Mouse (Mus musculus) gonadal fat pad, adult 2 months (tissue): Measurements from ENCODE around the gene Msx1. TPM values are rescaled to one million over a fixed set of nuclear protein-coding genes. Genes with fewer than 3 reads are reported as not detected.

Experiments
- DNase-seq: peaks from one replicate; pipeline ENCODE4 v3.0.0-alpha.2; 2012; ENCODE audit warnings: low read depth
- polyA plus RNA-seq: library from polyadenylated mRNA; depleted of rRNA; stranded (reverse); fragments of >200 nt; gene quantifications from 2 replicates; pipeline ENCODE4 v1.2.3, GENCODE M21; 2012

Msx1 gene
- polyA plus RNA-seq, 1 experiment, result 6.4 TPM

DNA sequence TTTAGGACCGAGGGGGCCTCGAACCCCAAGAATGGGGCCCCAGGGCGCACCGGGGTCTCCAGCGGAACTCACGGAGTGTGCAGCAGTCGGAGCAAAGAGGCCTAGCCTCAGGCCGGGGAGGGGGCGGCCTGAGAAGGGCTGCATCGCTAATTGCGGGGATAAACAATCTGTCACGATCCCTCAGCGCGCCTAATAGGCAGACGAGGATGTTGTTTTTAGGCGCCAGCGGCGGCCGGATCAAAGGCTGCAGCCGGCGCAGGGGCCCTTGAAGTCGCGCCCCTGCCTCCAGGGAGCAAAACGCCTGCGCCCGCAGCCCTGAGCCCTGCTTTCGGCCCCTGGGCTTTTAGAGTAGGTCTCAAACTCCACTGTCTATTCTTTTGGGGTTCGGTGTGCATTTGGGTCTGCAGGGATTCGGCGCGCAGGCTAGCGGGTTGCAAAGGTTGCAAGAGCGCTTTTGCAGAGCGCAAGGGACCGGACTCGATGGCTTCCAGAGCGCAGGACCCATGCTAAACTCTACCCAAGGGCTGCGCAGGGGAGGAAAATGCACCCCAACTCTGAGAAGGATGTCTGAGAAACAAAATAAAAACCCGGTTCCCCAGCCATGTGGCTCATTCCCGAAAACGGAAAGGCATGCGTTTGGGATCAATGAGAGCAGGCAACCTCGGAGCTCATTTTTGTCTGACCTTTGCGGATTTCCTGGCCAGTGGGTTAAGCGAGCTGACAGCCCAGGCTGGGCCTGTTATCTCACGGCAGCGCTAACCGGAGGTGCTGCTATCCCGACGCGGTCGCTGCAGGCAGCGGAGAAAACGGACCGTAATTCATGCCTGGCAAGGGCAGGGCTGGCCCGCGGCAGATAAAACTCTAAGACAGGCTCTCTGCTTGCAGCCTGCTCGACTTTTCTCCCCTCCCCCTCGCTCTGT is 2.6 kb upstream of the Msx1 start:
- DNase-seq, result no peak

DNA sequence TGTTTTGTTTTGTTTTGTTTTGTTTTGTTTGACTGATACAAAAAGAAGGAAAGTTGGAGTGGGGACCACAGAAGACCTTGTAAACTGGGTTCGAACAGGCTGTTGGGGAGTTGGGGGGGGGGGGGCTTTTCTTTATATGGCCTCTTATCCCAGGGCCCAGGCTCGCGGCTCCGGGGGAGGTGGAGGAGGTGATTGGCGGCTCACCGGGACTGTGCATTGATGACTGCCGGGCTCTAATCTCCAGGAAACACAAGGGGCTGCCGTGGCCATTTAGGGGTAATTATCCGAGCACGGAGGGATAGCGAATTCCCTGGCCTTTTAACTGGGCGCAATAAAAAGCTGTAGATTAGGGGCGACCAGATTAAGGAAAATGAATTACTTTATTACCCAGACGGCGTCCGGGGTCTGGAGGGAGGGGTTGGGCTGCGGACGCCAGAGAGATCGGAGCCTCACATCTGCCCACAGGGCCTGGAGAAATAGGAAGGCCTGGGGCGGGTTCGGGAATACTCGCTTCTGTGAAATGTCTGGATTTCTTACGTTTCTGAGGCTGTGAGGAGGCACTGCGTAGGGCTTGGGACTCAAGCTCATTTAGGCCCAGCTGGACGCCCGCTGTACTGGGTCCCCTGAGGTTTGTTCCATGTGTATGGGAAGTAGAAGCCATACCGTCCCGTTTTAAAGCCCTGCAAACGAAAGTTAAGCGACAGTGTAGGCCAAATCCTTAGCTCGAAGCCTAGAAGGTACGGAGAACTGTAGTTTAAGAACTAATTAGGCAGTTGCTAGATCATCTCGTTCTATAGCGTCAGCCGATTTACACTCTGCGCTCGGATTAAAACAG is 1.4 kb upstream of the Msx1 start:
- DNase-seq, result no peak

DNA sequence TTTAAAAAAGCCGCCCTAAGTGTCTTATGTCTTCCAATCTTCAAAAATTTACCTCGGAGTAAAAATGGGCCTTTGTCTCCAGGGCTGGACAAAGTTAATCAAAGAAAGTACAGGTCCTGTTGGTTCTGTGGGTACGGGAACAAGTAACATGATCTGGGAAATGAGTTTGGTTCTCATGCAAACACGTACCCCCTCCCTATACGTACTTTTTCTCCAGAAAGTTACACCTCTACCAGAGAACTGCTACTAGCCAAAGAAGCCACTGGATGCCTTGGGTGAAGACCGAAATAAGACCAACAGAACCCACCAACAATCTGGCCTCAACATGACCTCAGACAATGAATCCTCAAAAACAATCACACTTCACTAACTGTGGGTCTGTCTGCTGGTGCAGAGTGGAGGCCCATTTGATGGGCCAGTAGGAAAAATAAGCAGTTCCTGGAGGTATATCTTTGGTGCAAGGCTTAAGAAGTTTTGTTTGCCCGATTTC is 773 bp upstream of the Msx1 start:
- DNase-seq, result no peak

DNA sequence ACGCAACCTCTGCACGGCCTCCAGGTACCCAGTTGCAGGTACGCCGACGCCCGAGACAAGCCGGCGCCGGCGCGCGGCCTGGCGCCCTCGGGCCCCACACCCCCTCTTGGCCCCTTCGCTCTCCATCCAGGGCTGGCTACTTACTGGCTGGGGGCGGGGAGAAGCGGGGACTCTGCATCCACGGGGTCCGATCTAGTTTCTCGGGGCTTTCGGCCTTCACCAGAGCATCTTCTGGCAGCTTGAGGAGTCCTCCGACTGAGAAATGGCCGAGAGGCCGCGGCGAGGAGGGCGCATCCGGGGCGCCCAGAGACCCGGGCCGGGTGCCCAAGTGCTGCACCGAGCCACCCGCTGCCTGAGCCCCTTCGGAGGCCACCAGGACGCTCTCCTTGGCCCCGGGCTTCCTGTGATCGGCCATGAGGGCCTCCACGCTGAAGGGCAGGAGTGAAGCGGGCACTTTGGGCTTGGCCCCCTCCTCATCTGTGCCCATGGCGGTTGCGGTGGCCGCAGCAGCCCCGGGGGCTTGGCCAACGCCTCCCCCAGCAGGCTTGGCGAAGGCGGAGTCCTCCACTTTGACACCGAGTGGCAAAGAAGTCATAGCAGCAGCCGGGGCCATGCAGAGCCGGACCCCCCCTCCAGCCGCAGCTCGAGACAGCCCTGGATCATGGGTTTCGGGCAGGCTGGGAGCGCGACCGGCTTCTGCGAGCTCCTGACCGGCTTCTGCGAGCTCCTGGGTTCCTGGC is 492 bp downstream of the Msx1 start:
- DNase-seq, result no peak

DNA sequence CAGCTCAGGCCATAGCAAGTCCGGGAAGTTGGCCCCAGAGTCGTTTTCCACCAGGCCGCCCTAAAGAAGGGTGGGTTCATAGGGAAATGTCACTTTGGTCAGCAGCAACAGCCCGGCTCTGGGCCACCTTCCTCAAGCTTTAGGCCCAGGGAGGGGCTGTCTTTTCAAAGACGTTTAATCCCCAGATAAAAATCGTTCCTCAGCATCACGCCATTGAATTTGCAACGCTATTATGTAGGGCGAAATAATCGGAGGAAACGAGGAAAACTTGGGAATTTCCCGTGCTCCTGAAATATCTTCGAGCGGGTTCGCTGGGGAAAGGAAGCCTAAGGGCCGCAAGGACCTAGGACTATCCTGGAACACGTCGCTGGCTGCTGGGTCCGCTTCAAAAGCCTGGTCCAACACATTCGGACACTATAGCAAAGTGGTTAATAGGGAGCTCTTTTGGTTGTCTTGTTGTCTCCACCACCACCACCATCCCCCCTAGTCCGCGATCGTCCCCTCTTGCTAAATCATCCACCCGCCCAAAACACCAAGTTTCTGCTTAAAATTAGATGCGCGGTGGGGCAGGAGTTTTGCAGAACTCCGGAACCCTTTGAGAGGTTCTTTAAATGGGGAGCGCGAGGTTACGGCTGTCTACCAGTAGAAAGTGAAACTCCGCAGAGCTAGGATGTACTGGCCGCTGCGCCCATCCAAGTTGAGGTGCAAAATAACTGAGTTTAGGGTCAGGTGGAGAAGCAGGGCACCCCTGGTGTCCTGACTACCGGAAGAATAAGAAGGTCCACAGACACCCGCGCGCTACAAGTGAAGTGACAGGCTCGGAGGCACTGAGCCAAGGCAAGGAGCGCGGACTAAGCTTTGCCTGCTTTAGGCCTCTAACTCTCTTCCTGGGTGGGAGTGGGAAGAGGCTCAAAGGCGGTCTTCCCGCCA is 1.3 kb downstream of the Msx1 start:
- DNase-seq, result no peak

DNA sequence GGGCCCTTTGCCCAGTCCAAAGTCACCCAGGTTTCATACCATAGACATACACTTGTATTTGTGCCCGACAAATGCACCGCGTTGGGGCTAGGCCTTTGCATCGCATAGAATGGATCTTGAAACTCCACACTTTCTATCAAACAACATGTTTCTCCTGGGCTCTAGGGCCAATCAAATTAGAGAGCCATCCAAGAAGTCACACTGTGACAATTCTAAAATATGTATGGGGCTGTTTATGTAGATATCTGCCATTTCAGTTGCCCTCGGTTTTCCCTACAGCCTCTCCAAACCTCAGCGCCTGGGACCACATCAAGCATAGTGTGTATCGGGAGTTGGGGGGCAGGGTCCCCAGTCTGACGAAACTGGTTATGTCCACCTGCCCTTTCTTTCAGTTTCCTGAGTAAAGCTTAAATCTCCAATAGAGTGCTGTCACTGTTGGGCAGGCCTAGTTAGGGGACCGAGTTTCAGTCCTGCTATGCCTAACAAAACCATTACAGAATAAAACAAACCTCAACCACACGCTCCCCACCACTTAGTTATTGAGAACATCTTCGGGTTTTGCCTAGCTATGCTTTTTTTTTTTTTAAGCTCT is 2.2 kb downstream of the Msx1 start:
- DNase-seq, result no peak

DNA sequence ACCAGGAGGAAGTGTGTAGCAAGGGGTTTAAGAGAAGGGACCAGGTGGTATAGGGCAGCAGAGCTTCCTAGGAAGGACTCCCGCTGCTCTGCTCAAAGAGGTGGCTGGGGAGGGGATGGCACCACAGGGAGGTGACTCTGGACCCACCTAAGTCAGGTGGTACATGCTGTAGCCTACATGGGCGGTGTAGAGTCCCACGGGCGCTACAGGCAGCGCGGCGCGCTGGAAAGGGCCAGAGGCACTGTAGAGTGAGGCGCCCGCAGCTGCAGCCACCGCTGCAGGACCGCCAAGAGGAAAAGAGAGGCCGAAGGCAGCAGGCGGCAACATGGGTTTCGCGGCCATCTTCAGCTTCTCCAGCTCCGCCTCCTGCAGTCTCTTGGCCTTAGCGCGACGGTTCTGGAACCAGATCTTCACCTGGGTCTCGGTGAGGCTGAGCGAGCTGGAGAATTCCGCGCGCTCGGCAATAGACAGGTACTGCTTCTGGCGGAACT is 3.2 kb downstream of the Msx1 start:
- DNase-seq, result no peak

DNA sequence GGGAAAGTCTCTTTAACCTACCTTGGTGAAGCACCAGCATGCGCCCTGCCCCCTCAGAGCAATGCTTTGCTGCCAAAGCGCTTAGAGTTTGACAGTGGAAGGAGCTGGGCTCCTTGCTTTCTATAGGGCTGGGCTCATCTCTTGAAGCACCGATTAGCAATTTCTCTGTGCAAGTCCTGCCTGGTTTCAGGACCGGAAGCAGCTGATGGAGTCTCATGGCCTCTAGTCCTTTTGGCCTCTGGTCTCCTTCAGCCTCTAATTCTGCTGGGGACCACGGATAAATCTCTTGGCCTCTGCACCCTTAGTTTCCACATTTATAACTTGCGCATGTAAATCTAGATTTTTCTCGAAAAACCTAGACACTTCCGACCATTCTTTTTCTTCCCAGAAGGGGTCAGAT is 3.7 kb downstream of the Msx1 start:
- DNase-seq, result no peak

DNA sequence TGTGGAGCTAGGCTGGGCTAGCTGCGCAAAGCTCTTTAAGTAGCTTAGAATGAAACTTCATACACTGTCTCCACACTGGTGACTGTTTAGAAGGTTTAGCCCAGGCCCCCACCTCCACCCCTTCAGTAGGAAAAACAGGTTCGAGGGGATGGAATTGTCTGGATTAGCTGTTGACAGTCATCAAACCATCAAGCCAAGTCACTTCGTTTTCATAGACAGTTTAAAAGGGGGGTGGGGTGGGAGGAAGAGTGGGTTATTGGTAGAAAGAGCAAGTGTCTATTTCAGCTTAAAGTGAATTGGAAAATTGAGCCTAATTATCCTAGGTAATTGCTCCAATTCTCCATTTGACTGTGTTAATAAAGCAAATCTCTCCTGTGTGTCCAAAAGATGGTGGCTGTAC is 4.4 kb downstream of the Msx1 start:
- DNase-seq, result no peak

DNA sequence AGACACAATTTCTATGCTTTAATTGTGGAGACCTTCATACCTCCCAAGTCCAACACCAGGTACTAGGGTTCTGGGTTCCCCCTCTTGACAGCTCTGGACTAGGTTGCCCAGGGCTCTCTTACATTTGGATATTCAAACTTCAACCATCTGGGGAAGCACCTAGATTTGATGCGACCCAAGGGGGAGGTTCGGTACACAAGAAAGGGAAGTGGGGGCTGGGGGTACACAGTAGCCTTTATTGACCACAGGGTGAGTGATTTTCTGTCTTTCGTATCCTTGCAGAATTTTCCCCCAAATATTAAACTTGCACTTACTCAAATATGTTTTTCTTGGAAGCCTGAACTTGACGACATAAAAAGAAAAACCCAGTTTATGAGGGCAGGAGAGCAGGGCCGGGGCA is 4.8 kb downstream of the Msx1 start:
- DNase-seq, result no peak

DNA sequence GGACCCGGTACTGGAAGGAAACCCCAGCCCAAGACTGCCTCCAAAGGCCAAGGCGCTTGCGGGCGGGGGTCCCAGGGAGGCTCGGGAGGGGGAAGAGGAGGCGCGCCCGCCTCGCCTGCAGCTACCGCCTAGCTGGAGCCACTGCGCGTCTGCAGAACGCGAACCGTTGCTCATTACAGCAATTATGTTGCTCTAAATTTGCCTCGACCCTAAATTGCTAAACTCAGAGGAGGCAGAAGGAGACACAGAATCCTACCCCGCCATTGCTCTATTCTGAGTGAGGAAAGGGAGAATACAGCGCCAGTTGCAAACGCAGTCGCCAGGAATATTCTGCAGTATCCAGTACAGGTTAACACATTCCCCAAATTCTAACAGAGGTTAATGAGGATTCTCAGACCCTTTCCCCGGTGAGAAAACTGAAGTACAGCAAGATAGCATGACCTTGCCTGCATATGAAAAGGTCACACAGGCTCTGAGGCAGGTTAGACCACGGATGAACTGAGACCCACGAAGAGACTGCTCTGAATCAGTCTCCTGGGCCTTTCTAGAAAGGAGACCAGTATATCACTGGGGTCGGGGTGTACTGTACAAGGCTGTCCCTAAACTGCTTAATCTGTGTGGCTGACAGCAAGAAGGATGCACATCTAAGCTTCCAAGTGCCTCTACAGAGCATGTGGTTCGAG is 5.7 kb downstream of the Msx1 start:
- DNase-seq, result no peak

DNA sequence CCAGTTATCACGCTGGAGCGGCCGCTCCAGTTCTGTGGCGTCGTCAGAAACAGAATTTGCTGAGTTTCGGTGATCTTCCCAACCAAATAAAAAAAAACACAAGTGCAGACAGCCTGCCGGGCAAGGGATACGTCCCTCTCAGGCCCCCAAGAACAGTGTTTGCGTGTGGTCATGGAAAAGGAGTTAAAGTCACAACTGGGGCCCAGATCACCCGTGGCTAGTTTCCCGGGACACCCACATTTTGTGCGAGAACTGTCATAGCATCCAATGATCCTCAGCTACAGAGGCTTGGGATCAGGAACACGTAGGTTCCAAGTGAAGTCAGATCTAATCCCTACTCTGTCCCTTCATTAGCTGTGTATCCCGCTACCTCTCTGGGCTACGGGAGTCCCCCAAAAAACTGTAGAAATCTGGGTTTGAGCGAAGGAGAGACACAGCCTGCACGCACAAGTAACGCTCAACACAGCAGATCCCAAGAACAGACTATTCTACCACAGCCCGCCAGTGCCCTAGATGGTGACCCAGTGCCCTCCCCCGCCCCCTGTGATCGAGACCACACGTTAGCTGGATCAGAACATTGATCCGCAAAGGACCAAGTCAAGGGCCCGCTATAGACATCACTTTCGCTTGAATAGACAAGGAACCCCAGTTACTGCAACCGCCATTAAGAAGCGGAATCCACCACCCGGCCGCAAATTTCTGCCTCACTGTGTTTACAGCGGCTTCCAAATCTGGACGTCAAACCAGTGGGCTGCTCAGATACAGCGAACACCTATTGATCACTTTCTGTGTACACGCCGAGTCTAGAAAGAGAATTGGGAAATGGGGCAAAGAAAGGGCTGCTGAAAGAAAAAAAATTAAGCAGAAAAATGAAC is 6.5 kb downstream of the Msx1 start:
- DNase-seq, result no peak

DNA sequence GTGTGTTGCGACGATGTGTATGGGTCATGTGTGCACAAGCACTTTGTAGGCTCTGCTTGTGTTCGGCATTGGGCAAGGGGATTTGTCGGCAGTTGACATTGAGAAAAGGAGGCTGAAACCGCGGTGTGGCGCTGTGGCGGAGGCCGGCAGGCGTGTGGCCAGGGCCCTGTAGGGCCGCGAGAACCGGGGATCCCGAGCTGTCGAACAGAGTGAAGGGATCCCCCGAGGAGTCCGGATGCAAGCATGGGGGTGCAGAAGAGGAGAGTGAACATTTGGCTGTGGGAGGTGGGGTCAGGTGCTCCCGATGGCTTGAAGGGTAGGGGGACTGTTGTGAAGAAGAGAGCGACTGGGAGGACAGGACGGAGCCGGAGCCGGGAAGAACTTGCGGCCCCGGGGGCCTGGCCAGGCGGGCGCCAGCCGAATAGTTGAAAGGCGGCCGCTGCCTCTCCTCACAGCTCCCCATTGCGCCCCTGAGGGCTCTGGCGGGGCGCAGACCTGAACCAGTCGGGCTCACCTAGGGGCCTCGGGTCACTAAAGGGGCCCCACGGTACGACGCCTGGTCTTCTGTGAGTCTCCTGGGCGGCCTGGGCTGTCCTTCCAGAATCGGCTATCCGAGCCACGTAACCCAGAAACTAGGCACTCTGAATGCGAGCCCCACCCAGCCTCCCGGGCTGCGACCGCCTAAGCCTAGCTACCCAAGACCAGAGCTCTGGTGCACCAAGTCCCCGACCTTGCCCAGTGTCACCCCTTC is 7.3 kb downstream of the Msx1 start:
- DNase-seq, result no peak

DNA sequence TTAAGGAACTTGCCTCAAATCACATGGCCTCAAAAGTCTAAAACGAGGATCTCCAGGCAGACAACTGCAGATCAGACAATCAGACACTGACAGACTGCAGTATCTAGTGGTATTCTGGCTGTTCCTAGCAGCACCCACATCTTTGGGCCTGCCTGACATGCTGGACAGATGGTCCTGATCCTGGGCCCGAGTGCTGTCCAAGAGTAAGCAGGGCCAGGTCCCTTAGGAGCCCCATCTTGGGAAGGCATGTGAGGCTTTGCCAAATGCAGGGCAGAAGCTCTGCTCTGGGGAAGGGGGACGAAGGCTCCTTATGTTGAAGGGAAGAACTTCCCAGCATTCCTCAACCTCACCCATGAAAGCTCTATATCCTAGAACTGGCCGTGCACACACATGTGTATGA is 8.5 kb downstream of the Msx1 start:
- no peak for DNase-seq

DNA sequence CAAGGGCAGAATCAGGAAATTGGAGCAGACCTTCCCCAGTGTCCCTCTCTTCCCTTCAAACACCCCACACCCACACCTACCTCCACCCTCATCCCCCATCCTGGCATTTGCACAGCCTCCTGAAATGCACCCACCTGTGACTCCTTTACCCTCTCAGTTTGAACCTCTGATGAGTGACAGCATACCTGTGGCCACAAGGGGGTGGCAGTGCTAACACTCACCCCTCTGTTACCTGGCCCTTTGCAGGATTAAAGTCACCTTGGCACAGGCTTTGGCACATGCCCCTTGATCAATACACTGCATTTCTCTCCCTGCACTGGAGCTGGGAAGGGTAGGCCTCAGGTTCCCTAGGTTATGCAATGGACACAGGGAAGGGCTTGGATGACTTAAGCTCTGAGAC is 10.2 kb downstream of the Msx1 start:
- DNase-seq, result no peak

DNA sequence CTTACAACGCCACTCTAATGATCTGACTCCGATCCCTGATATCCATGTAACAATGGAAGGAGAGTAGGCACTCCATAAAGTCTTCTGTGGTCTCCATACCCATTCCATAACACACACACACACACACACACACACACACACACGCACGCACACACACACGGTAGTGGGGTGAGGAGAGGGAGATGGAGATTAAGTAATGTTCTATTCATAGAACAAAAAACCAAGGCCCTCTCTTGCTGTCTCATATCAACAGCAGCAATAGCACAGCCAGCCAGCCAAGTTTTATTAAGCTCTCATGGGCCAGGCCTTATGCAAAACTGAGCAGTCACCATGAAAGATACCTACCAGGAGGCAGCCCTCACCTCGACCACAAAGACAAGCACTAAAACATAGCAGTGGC is 19.1 kb downstream of the Msx1 start:
- DNase-seq, result no peak

DNA sequence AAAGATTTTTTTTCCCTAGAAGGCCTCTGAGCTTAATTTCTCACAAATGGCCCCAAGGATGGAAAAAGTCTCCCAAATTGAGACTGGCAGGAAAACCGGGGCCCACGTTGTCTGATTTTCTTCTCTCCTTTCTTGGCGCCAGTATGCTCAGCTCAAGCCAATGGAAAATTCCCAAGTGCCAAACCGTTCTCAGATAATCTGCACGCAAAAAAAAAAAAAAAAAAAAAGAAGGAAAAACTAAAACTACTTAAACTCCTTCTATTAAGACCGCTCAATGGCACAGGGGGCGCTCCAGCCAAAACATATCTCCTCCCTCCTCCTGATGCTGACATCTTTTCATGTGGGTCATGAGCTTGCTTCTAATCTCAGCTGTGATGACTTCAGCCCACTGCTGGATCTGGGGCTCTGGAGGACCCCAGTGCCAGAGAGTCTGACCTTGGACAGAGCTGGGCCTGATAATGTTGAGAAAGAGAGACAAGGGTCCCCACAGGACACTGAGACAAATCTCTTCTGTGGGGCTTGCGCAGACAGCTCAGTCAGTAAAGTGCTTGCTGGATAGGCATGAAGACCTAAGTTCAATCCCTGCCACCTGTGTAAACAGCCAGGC is 19.8 kb downstream of the Msx1 start:
- no peak for DNase-seq

DNA sequence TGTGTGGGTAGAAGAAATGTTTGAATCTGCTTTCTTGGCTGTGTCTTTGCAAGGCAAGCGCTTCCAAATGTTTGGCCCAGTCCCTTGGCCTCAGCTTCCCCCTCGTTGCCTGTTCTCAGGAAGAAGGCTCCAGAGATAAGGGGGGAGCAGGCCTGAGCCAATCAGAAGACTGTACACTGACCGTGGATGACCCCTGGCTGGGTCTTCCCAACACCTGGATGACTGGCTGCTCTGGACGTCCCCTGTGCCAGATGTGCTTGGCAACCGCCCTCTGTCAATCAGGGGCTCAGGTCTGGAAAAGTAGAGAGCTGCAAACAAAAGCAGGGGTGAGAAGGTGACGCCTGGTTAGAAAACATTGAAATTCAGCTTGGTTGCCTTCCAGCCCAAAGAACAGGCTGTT is 27.1 kb downstream of the Msx1 start:
- no peak for DNase-seq
